7 mouse cellular contexts compared by ENCODE assay signal in the genomic region with DNA sequence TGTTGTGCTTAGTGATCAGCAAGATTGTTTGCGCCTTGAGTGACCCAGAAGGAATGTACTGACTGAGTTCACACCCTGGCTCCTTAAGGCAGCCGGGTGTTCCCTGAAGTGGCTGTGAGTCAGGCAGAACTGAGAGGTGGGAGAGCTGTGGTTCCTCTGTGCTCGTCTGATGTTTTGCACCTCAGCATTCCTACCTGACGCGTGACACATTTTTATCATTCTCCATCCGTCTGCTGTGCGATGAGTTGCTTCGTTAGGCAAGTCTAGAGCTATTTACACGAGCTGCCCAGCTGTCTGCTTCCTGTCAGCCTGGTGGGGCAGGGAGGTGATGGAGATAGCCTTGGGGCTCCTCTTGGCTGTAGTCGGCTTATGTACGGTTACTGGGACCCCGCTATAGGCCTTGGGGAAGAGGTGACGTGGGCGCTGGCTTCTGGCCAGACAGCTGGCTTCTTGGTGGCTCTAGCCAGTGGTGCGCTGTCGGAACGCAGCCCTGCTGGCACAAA. TPM values are rescaled to one million over a fixed set of nuclear protein-coding genes. Genes with fewer than 3 reads are reported as not detected.
DNase-seq lines count a peak whose midpoint lies in the region; ATAC-seq and TF ChIP-seq lines count a peak whose summit lies in the region.

No protein-coding gene starts in this region.

- WGBS in forebrain, embryonic 10.5 days, result 72% methylated on average over 17 of the region's 17 CpGs
- 47% methylated on average over 17 of the region's 17 CpGs for WGBS in limb, embryonic 13.5 days

- TF ChIP-seq CTCF in testis, adult 2 months (IDR thresholded peaks at IDR 0.05; ENCODE audit: control insufficient read depth, insufficient read depth, insufficient replicate concordance, low read depth, low read length), result no peak

- no peak for TF ChIP-seq POLR2A in testis, adult 2 months (IDR thresholded peaks at IDR 0.05; ENCODE audit: control insufficient read depth, low read depth, low read length)

- H3K4me2 ChIP-seq in limb, embryonic 13.5 days (replicated peaks), result peak overlapping the region; percentile 42

- peak overlapping the region; percentile 56 for H3K27ac ChIP-seq in testis, adult 2 months (ENCODE audit: control insufficient read depth, insufficient read depth, low read depth, low read length)
- H3K27ac ChIP-seq in forebrain, embryonic 10.5 days, result 0 out of 2 replicates have a peak overlapping the region, but pooled peaks have one; percentile 51
- H3K27ac ChIP-seq in limb, embryonic 13.5 days, result peak overlapping the region; percentile 69; the same call in 1 of the 2 replicates

- no peaks in the 10 kb centered on the region for H3K27me3 ChIP-seq in testis, adult 2 months (ENCODE audit: control insufficient read depth, insufficient read depth, low read length)
- no peaks in the 10 kb centered on the region for H3K27me3 ChIP-seq in forebrain, embryonic 10.5 days (ENCODE audit: poor library complexity, severe bottlenecking)
- no peaks in the 10 kb centered on the region for H3K27me3 ChIP-seq in limb, embryonic 13.5 days

- ATAC-seq in limb, embryonic 13.5 days (ENCODE audit: low FRiP score, low read depth), result peak; percentile 68
- no peak for ATAC-seq in CD4-positive, CD25-positive, alpha-beta regulatory T cell, adult 4 months

- H3K9me3 ChIP-seq in forebrain, embryonic 10.5 days, result no peaks in the 10 kb centered on the region
- H3K9me3 ChIP-seq in limb, embryonic 13.5 days, result no peaks in the 10 kb centered on the region

- no peak for DNase-seq in testis, postnatal 14 days (ENCODE audit: low spot score)
- DNase-seq in forebrain, embryonic 10.5 days (ENCODE audit: extremely low spot score, low spot score), result no peak
- peak; percentile 71 to 79 for DNase-seq in heart, postnatal 14 days
- DNase-seq in right cerebral cortex, postnatal 14 days, result peak; percentile 66

- H3K4me3 ChIP-seq in testis, adult 2 months (ENCODE audit: control insufficient read depth, low read depth, low read length), result no peak overlapping the region
- no peak overlapping the region for H3K4me3 ChIP-seq in forebrain, embryonic 10.5 days
- no peak overlapping the region for H3K4me3 ChIP-seq in limb, embryonic 13.5 days

- intact Hi-C loops in heart, postnatal 14 days (cut with DNase I), result no loop called here

- peak overlapping the region; percentile 35; the same call in 1 of the 2 replicates for H3K9ac ChIP-seq in limb, embryonic 13.5 days

- no peaks in the 10 kb centered on the region; the same call in none of the 2 replicates for H3K4me1 ChIP-seq in testis, adult 2 months (ENCODE audit: control insufficient read depth, insufficient read depth, low read length)
- H3K4me1 ChIP-seq in forebrain, embryonic 10.5 days, result peaks cover 50% of the 10 kb centered on the region
- H3K4me1 ChIP-seq in limb, embryonic 13.5 days, result peaks cover 77% of the 10 kb centered on the region

- no peaks in the 10 kb centered on the region for H3K36me3 ChIP-seq in testis, adult 2 months (ENCODE audit: control insufficient read depth, insufficient read depth, low read length)
- H3K36me3 ChIP-seq in forebrain, embryonic 10.5 days (replicated peaks), result no peaks in the 10 kb centered on the region
- H3K36me3 ChIP-seq in limb, embryonic 13.5 days, result no peaks in the 10 kb centered on the region

RNA-seq across cellular contexts. Expression of a gene that starts 17.1 kb away (rescaled TPM):
- polyA plus RNA-seq in testis, adult 2 months (2012; rRNA removed), result 24.1 and 30.0 TPM in 2 replicates
- polyA plus RNA-seq in forebrain, embryonic 10.5 days (2016; fragmentation: Nextera tagmentation; extraction: Ambion mirVana), result 7.4 and 8.4 TPM in 2 replicates
- 10 to 100 TPM; 43.8 to 51.1 TPM for total RNA-seq in heart, postnatal 14 days (2021)
- 13.1 and 14.7 TPM in 2 replicates for polyA plus RNA-seq in limb, embryonic 13.5 days (2015; fragmentation: Nextera tagmentation; extraction: Ambion mirVana)
- polyA plus RNA-seq in CD4-positive, CD25-positive, alpha-beta regulatory T cell, adult 4 months (2017; shearing (Covaris generic)), result not detected

RNA-seq across cellular contexts. Expression of a gene that starts 30.1 kb away (rescaled TPM):
- 1.6 and 2.2 TPM in 2 replicates for polyA plus RNA-seq in testis, adult 2 months (2012; rRNA removed)
- polyA plus RNA-seq in forebrain, embryonic 10.5 days (2016; fragmentation: Nextera tagmentation; extraction: Ambion mirVana), result 0.10 and 0.17 TPM in 2 replicates
- total RNA-seq in heart, postnatal 14 days (2021), result under 1 TPM in 1 of 2 experiments, not detected in 1; 0.38 TPM
- not detected in 2 replicates for polyA plus RNA-seq in limb, embryonic 13.5 days (2015; fragmentation: Nextera tagmentation; extraction: Ambion mirVana)
- not detected for polyA plus RNA-seq in CD4-positive, CD25-positive, alpha-beta regulatory T cell, adult 4 months (2017; shearing (Covaris generic))

RNA-seq across cellular contexts. Expression of a gene that starts 42.9 kb away (rescaled TPM):
- 935 and 983 TPM in 2 replicates for polyA plus RNA-seq in testis, adult 2 months (2012; rRNA removed)
- 3.2 and 3.5 TPM in 2 replicates for polyA plus RNA-seq in forebrain, embryonic 10.5 days (2016; fragmentation: Nextera tagmentation; extraction: Ambion mirVana)
- total RNA-seq in heart, postnatal 14 days (2021), result 10 to 100 TPM; 32.3 to 35.7 TPM
- polyA plus RNA-seq in limb, embryonic 13.5 days (2015; fragmentation: Nextera tagmentation; extraction: Ambion mirVana), result 7.7 and 10.3 TPM in 2 replicates
- 1 to 10 TPM in 1 of 2 experiments, under 1 TPM in 1; 0.37 to 1.7 TPM for polyA plus RNA-seq in CD4-positive, CD25-positive, alpha-beta regulatory T cell, adult 4 months (2017; shearing (Covaris generic))

RNA-seq across cellular contexts. Expression of a gene that starts 55.5 kb away (rescaled TPM):
- polyA plus RNA-seq in testis, adult 2 months (2012; rRNA removed), result 0.34 and 0.63 TPM in 2 replicates
- polyA plus RNA-seq in forebrain, embryonic 10.5 days (2016; fragmentation: Nextera tagmentation; extraction: Ambion mirVana), result 2.3 and 2.4 TPM in 2 replicates
- total RNA-seq in heart, postnatal 14 days (2021), result under 1 TPM; 0.59 to 0.88 TPM
- polyA plus RNA-seq in limb, embryonic 13.5 days (2015; fragmentation: Nextera tagmentation; extraction: Ambion mirVana), result 3.0 and 4.2 TPM in 2 replicates
- 100 to 1,000 TPM; 132 to 166 TPM for polyA plus RNA-seq in CD4-positive, CD25-positive, alpha-beta regulatory T cell, adult 4 months (2017; shearing (Covaris generic))

Comparison
In these comparisons a context has a peak if more than half of its experiments do, and no peak if none do; other contexts are left out.
1. DNase-seq: peak in heart, postnatal 14 days (2 of 2) and right cerebral cortex, postnatal 14 days (single experiment); none in testis, postnatal 14 days (single experiment) and forebrain, embryonic 10.5 days (single experiment).
2. RNA of a gene that starts 42.9 kb away (polyA plus RNA-seq): 935 to 983 TPM in testis, adult 2 months; 7.7 to 10.3 TPM in limb, embryonic 13.5 days, 3.2 to 3.5 TPM in forebrain, embryonic 10.5 days and 0.37 to 1.7 TPM in CD4-positive, CD25-positive, alpha-beta regulatory T cell, adult 4 months; every median in the first group is over 10 times any median in the second.
3. Peak in every context shown above with its lines, with median percentiles within 50 percentile points of each other: H3K27ac ChIP-seq.